Mouse (Mus musculus) lung, embryonic 16.5 days (tissue): ENCODE data around the gene Slc22a20. TPM values are rescaled to one million over a fixed set of nuclear protein-coding genes. Genes with fewer than 3 reads are reported as not detected.
A peak's percentile ranks its signal among the peaks of the same experiment; 100 is the strongest.

ENCODE experiments used
- ATAC-seq: fragments of 200-750 bp; cut with Nextera tagmentation; 2 replicates; pipeline ENCODE4 v1.8.0; 2017; ENCODE audit warnings: low read depth, mild to moderate bottlenecking, moderate library complexity
- H3K27ac ChIP-seq: fragments of 300-500 bp; sonication (generic); 2 replicates; pipeline ENCODE4 v1.5.1; 2014; ENCODE audit warnings: mild to moderate bottlenecking, control low read depth, low read length
- H3K27me3 ChIP-seq: fragments of 300-500 bp; sonication (generic); 2 replicates; pipeline ENCODE4 v1.6.1; 2014; ENCODE audit warnings: low read depth, low read length, mixed read lengths; ENCODE audit not compliant: control insufficient read depth, insufficient read depth
- H3K36me3 ChIP-seq: fragments of 300-500 bp; sonication (generic); 2 replicates; pipeline ENCODE4 v1.6.1; 2014; ENCODE audit warnings: low read length; ENCODE audit not compliant: control insufficient read depth, insufficient read depth
- H3K4me1 ChIP-seq: fragments of 300-500 bp; sonication (generic); replicated peaks from 2 replicates; pipeline ENCODE4 v1.6.1; 2014; ENCODE audit warnings: low read length, mixed read lengths; ENCODE audit not compliant: control insufficient read depth, insufficient read depth
- H3K4me2 ChIP-seq: fragments of 300-500 bp; sonication (generic); 2 replicates; pipeline ENCODE4 v1.6.1; 2014; ENCODE audit warnings: low read depth, low read length, control low read depth
- H3K4me3 ChIP-seq: fragments of 300-500 bp; sonication (generic); 2 replicates; pipeline ENCODE4 v1.5.1; 2014; ENCODE audit warnings: mild to moderate bottlenecking, low read length, control low read depth
- H3K9ac ChIP-seq: fragments of 300-500 bp; sonication (generic); 2 replicates; pipeline ENCODE4 v1.6.1; 2014; ENCODE audit warnings: low read length, control low read depth
- H3K9me3 ChIP-seq: fragments of 300-500 bp; sonication (generic); 2 replicates; pipeline ENCODE4 v1.6.1; 2016; ENCODE audit warnings: low read length; ENCODE audit not compliant: control insufficient read depth
- WGBS: fragments of 180-500 bp; shearing (Covaris S2); extraction: QIAGEN DNeasy Blood & Tissue Kit; methylation state at CpG from one replicate; pipeline ENCODE4 v1.1.7; 2014; 5-methylcytosine and 5-hydroxymethylcytosine counted together
- polyA plus RNA-seq: library from polyadenylated mRNA; unstranded; fragments of >200 nt; fragmentation: Nextera tagmentation; extraction: Ambion mirVana; gene quantifications from 2 replicates; pipeline ENCODE4 v1.2.1, GENCODE M21; 2015

The Slc22a20 gene
- polyA plus RNA-seq, 1 experiment from 2014 or later = not detected

- H3K4me3 ChIP-seq = no peak overlapping the region
- peaks cover 16% of the 10 kb centered on the region for H3K4me1 ChIP-seq
- H3K27ac ChIP-seq = no peak overlapping the region
- H3K27me3 ChIP-seq = no peaks in the 10 kb centered on the region
- no peaks in the 10 kb centered on the region for H3K9me3 ChIP-seq
- ATAC-seq = no peak
- H3K4me2 ChIP-seq = no peak overlapping the region
- WGBS = 84% methylated on average over 5 of the region's 5 CpGs
- H3K36me3 ChIP-seq = peaks cover 12% of the 10 kb centered on the region
- no peak overlapping the region for H3K9ac ChIP-seq
Measured at GRCm38 (mm10) chr19:5957371-5957770, 28.6 kb downstream of the Slc22a20 start.

- H3K36me3 ChIP-seq = peaks cover 13% of the 10 kb centered on the region
- ATAC-seq = peak; percentile 74
- H3K9ac ChIP-seq = no peak overlapping the region
- no peak overlapping the region for H3K4me3 ChIP-seq
- no peaks in the 10 kb centered on the region for H3K27me3 ChIP-seq
- WGBS = 9% methylated on average over 3 of the region's 3 CpGs
- H3K4me2 ChIP-seq = no peak overlapping the region
- peaks cover 17% of the 10 kb centered on the region for H3K4me1 ChIP-seq
- no peaks in the 10 kb centered on the region for H3K9me3 ChIP-seq
- no peak overlapping the region for H3K27ac ChIP-seq
Measured at GRCm38 (mm10) chr19:5956685-5957084, 29.3 kb downstream of the Slc22a20 start.

- WGBS = 51% methylated on average over 28 of the region's 28 CpGs
- Histone ChIP-seq H3K36me3 (peaks cover 20% of the 10 kb centered on the region), H3K4me1 (peaks cover 18% of the 10 kb centered on the region), H3K27me3 (no peaks in the 10 kb centered on the region), H3K27ac (peak overlapping the region; percentile 48), H3K4me3 (peak overlapping the region; percentile 36), H3K9me3 (no peaks in the 10 kb centered on the region), H3K4me2 (peak overlapping the region; percentile 48), H3K9ac (0 out of 2 replicates have a peak overlapping the region, but pooled peaks have one; percentile 7)
- ATAC-seq = peak; percentile 46
Measured at GRCm38 (mm10) chr19:5955704-5956670, 30.0 kb downstream of the Slc22a20 start.

- H3K36me3 ChIP-seq = peaks cover 28% of the 10 kb centered on the region
- H3K9me3 ChIP-seq = no peaks in the 10 kb centered on the region
- H3K4me1 ChIP-seq = peaks cover 18% of the 10 kb centered on the region
- H3K4me2 ChIP-seq = no peak overlapping the region
- H3K4me3 ChIP-seq = no peak overlapping the region
- H3K27ac ChIP-seq = no peak overlapping the region
- WGBS = 85% methylated on average over 10 of the region's 10 CpGs
- ATAC-seq = no peak
- H3K27me3 ChIP-seq = no peaks in the 10 kb centered on the region
- no peak overlapping the region for H3K9ac ChIP-seq
Measured at GRCm38 (mm10) chr19:5954936-5955335, 31.0 kb downstream of the Slc22a20 start.

GRCm38 (mm10) chr19:5954031-5954710 lies 31.8 kb downstream of the Slc22a20 start:
- H3K9ac ChIP-seq = no peak overlapping the region
- no peaks in the 10 kb centered on the region for H3K9me3 ChIP-seq
- H3K4me2 ChIP-seq = no peak overlapping the region
- H3K27ac ChIP-seq = no peak overlapping the region
- peaks cover 34% of the 10 kb centered on the region for H3K36me3 ChIP-seq
- WGBS = 80% methylated on average over 22 of the region's 22 CpGs
- ATAC-seq = no peak
- H3K4me3 ChIP-seq = no peak overlapping the region
- peaks cover 18% of the 10 kb centered on the region for H3K4me1 ChIP-seq
- H3K27me3 ChIP-seq = no peaks in the 10 kb centered on the region

GRCm38 (mm10) chr19:5953201-5953770 lies 32.7 kb downstream of the Slc22a20 start:
- ATAC-seq = no peak
- Histone ChIP-seq H3K4me3 (no peak overlapping the region), H3K4me1 (peaks cover 18% of the 10 kb centered on the region), H3K9me3 (no peaks in the 10 kb centered on the region), H3K27me3 (no peaks in the 10 kb centered on the region), H3K27ac (no peak overlapping the region), H3K36me3 (peaks cover 36% of the 10 kb centered on the region), H3K9ac (no peak overlapping the region; the same call in 1 of the 2 replicates), H3K4me2 (no peak overlapping the region)
- 89% methylated on average over 19 of the region's 19 CpGs for WGBS

DNA sequence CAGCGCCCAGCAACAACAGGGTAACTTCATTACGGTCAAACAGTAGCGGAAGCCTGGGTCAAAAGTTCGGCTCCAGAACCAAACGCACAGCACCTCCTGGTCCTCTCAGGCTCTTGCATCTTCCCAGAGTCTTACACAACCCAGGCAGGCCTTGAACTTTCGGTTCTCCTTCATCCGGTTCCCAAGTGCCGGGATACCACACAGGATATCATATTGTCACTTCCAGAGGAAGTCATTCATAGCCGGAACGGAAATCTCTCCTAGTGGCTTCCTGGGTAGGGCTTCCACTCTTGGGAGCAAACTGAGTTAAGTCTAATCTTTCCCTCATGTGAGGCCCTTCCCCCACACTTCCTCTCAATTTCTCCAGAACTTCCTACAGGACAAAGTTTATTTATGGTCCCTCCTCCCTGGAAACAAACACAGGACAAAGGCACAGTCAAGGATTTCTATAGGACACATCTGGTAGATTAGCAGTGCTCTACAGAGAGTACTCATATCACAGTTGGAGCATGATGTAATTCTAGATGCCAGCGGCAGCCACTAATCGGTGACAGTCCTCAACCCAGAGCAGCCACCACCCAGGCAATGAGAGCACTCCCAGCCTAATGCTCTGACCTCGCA lies 33.8 kb downstream of the Slc22a20 start:
- no peaks in the 10 kb centered on the region for H3K9me3 ChIP-seq
- peak overlapping the region; percentile 80 for H3K27ac ChIP-seq
- ATAC-seq = peak; percentile 72
- 65% methylated on average over 13 of the region's 13 CpGs for WGBS
- peaks cover 37% of the 10 kb centered on the region for H3K36me3 ChIP-seq
- 0 out of 2 replicates have a peak overlapping the region, but pooled peaks have one; percentile 34 for H3K9ac ChIP-seq
- no peak overlapping the region for H3K4me3 ChIP-seq
- peaks cover 18% of the 10 kb centered on the region for H3K4me1 ChIP-seq
- 0 out of 2 replicates have a peak overlapping the region, but pooled peaks have one; percentile 7 for H3K4me2 ChIP-seq
- H3K27me3 ChIP-seq = no peaks in the 10 kb centered on the region

DNA sequence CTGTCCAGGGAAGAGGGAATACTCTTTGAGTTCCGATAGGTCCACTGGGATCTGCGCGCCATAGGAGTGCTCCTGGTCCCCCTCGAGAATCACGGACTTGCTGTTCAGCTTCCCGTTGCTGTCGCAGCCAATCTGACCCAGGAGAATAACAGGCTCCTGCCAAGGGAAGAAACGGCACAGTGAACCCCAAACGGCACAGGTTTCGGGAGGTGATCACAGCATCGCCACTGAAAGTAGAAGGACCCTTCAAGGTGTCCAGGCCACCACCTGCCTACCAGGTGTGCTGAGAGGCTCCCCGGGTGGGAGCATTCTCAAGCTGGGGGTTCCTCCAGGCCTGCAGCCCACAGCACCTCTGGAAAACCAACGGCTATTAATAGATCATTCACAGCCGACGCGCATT lies 34.3 kb downstream of the Slc22a20 start:
- Histone ChIP-seq H3K9me3 (no peaks in the 10 kb centered on the region), H3K9ac (no peak overlapping the region)
- ATAC-seq = no peak

More for the DNA sequence above, 34.3 kb downstream of the Slc22a20 start:
- WGBS = 82% methylated on average over 16 of the region's 16 CpGs
- peaks cover 18% of the 10 kb centered on the region for H3K4me1 ChIP-seq
- H3K27me3 ChIP-seq = no peaks in the 10 kb centered on the region
- no peak overlapping the region for H3K4me3 ChIP-seq
- peaks cover 37% of the 10 kb centered on the region for H3K36me3 ChIP-seq
- peak overlapping the region; percentile 43; the same call in 1 of the 2 replicates for H3K27ac ChIP-seq
- H3K4me2 ChIP-seq = 0 out of 2 replicates have a peak overlapping the region, but pooled peaks have one; percentile 7
